Mouse (Mus musculus): Measurements from ENCODE around the gene Nr2c1.

Nr2c1 gene

GRCm38 (mm10) chr10:94140227-94140931 is 7.4 kb upstream of the Nr2c1 start:
- DNase-seq, result no peak

GRCm38 (mm10) chr10:94142427-94142826 is 5.4 kb upstream of the Nr2c1 start:
- DNase-seq, result no peak

DNA sequence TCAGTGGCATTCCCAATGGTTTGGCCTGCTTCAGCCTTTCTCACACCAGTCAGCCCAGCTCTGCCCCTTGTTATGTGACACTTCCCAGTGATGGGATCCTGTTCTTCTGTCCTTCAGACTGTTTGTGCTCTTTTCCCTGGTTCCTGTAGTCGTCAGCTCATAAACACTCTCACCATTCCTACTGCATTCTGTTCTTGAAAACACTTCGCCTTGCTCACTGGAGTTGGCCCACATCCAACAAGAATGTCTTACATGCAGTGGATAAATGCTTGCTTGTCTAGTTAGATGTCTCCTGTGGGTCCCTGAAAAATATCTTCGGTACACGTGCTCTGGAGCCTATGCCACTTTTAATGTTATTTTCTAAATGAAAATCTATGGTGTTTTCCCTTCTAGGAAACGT is 3.2 kb upstream of the Nr2c1 start:
- DNase-seq, result no peak

GRCm38 (mm10) chr10:94147391-94147755 is 450 bp upstream of the Nr2c1 start:
- no peak for DNase-seq

- DNase-seq, result no peak
These were observed 3.7 kb downstream of the Nr2c1 start for GRCm38 (mm10) chr10:94151488-94151887.

GRCm38 (mm10) chr10:94153841-94154240 is 6.0 kb downstream of the Nr2c1 start:
- DNase-seq, result no peak

DNA sequence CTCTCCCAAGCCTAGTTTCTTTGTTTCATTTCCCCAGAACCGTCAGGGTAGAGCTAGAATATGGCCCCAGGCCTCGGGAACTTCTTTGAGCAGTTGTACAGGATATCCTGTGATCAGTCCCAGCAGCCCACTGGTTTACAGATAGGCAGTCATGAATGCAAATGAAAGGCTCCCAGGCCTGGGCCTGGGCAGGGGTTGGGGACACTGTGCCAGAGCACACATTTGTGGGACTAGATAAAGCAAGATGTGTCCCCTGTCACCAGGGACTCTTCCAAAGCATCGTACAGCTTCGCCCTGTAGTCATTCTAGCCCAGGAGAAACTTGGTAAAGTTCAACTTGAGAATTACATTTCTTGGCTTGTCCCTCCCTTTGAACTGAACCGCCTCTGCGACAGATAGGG is 11.1 kb downstream of the Nr2c1 start:
- DNase-seq, result no peak

- DNase-seq, result no peak
These were observed 11.6 kb downstream of the Nr2c1 start for GRCm38 (mm10) chr10:94159406-94159805.

- DNase-seq, result no peak
These were observed 13.4 kb downstream of the Nr2c1 start for GRCm38 (mm10) chr10:94161051-94161765.

- DNase-seq, result no peak
These were observed 14.2 kb downstream of the Nr2c1 start for GRCm38 (mm10) chr10:94162031-94162430.

- DNase-seq, result no peak
These were observed 16.5 kb downstream of the Nr2c1 start for GRCm38 (mm10) chr10:94164104-94164845.

DNA sequence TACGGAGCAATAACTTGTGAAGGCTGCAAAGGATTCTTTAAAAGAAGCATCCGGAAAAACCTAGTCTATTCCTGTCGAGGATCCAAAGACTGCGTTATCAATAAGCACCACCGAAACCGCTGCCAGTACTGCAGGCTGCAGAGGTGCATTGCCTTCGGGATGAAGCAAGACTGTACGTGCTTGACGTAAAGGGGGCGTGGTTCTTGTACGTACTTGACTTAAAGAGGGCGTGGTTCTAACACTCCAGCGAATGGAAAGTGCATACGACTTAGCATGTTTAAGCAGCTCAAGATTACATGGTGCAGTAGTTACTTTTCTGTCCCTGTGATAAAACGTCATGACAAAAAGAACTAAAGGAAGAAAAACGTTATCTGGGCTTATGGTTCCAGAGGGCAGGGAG is 17.6 kb downstream of the Nr2c1 start:
- DNase-seq, result no peak

DNA sequence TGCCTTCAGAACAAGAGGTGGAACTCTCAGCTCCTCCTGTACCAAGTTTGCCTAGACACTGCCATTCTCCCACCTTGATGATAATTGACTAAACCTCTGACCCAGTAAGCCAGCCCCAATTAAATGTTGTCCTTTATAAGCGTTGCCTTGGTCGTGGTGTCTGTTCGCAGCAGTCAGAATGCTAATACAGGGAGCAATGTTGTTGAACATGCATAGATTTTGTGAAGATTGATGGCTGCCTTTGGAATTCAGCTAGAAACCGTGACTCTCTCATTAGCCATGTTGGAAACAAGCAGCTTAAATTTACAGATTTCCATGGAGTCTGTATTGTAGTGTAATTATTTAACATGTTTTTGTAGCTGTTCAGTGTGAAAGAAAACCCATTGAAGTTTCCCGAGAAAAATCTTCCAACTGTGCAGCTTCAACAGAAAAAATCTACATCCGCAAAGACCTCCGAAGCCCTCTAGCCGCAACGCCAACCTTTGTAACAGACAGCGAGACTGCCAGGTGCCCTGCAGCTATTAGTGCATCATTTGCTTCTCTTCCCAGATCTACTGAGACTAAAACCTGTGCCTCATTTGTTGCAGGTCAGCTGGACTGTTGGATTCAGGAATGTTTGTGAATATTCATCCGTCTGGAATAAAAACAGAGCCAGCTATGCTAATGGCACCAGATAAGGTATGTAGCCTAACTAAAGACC is 19.4 kb downstream of the Nr2c1 start:
- DNase-seq, result no peak

DNA sequence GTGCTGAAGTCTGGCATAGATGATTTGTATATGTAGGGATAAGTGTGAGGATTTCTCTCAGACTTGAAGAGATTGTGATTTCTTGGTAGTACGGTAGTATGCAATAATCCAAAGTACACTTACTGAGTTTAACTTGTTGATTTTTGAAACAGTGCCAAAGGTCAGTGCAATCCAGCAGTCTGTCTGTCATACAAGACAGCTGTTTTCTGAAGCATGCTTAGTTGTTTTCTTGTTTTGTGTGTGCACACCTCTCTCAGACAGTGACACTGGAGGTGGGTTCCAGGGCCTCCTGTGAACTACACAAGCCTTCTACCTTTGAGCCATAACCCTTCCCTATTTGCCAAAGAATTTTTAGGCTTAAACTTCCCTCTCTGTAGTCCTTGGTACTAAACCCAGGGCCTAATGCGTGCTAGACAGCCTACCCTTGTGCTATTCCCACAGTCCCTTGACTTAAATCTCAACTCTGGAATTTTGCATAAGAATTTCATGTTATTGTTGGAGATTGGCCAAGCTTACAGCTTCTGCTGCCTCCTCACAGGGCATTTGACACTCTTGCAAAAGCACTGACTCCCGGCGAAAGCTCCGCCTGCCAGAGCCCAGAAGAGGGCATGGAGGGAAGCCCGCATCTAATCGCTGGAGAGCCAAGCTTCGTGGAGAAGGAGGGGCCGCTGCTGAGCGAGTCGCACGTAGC is 23.8 kb downstream of the Nr2c1 start:
- DNase-seq, result peak; percentile 36

DNA sequence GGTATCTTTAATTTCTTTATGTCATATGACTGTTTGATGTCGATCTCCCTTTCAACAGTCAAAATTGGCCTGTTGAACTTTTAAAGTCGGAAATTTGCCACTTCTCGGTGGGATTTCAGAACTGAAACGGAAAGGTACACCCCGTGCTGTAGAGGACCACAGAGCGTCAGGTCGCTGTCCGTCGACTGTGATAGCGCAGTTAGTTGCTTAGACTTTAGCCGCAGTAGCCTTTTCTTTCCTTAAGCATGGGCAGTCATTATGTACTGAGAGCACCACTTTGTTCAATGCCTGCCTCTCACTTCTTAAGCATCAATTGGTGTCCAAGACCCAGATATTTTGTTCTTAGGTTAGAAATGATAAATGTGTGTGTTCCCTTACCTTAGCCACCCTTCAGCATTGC is 24.3 kb downstream of the Nr2c1 start:
- no peak for DNase-seq

- DNase-seq, result no peak
These were observed 24.9 kb downstream of the Nr2c1 start for GRCm38 (mm10) chr10:94172706-94173105.

GRCm38 (mm10) chr10:94174652-94175051 is 26.8 kb downstream of the Nr2c1 start:
- DNase-seq, result no peak

DNA sequence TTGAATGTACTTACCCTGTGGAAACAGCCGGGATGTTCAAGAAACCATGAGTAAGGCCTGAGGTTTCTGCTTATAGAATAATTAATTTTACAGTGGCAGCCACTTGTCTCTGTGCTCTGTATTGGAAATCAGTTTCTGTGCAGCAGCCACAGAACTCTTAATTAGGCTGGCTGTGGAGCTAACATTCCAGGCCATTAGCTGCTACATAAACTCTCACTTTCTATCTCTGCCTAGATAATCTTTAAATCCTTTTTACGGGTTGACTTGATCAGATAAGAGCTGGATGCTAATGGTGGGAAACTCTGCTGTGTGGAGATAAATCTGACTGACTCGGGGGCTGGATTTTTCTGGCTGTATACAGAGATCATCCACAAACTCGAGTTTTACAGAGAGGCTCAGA is 35.4 kb downstream of the Nr2c1 start:
- DNase-seq, result no peak

GRCm38 (mm10) chr10:94198482-94199405 is 50.9 kb downstream of the Nr2c1 start, which contains the start of gene Ndufa12:
TSS of gene Ndufa12 (plus strand) at chr10:94198720.
- peak; percentile 98 for DNase-seq

DNA sequence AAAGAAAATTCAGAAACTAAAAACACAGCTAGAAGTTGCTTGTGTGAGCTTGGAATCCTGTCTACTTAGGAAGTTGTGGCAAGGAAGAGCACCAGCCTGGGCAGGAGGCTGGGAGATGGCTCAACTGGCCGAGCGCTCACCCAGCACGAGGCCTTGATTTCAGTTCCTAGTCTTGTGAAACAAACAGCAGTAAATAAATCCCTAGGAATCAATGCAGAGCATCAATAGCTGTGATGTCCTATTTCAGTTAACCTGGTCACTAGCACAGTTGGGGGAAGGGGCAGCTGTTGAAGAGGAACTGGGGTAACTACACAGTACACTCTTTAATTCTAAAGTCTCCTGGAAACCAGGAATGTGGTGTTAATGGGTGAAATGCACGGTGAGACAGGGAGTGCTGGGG is 57.1 kb downstream of the Nr2c1 start:
- no peak for DNase-seq

Measured in kidney, adult 18-20 months (tissue).